Mouse (Mus musculus) heart, embryonic 10.5 days (tissue): ENCODE results near the gene Oas1h. TPM values are rescaled to one million over a fixed set of nuclear protein-coding genes. Genes with fewer than 3 reads are reported as not detected.
"Not testable (repeated sequence)": the region's sequence is repeated elsewhere in the genome, so short reads cannot be mapped to it uniquely, and the experiment has no call there.

ENCODE experiments used
- DNase-seq: peaks from one replicate; pipeline ENCODE4 v3.0.0-alpha.2; 2017; ENCODE audit warnings: low spot score
- H3K27ac ChIP-seq: fragments of 300-500 bp; sonication (generic); 2 replicates; pipeline ENCODE4 v1.5.1; 2016; ENCODE audit warnings: mild to moderate bottlenecking
- H3K27me3 ChIP-seq: fragments of 300-500 bp; sonication (generic); 2 replicates; pipeline ENCODE4 v1.6.1; 2016; ENCODE audit warnings: mild to moderate bottlenecking; ENCODE audit not compliant: poor library complexity, insufficient read depth, severe bottlenecking
- H3K36me3 ChIP-seq: fragments of 300-500 bp; sonication (generic); 2 replicates; pipeline ENCODE4 v1.6.1; 2016; ENCODE audit warnings: mild to moderate bottlenecking, moderate library complexity
- H3K4me1 ChIP-seq: fragments of 300-500 bp; sonication (generic); 2 replicates; pipeline ENCODE4 v1.6.1; 2016; ENCODE audit warnings: mild to moderate bottlenecking
- H3K4me3 ChIP-seq: fragments of 300-500 bp; sonication (generic); 2 replicates; pipeline ENCODE4 v1.5.1; 2016; ENCODE audit warnings: mild to moderate bottlenecking, moderate library complexity
- H3K9me3 ChIP-seq: fragments of 300-500 bp; sonication (generic); 2 replicates; pipeline ENCODE4 v1.6.1; 2016; ENCODE audit warnings: mild to moderate bottlenecking, moderate library complexity
- WGBS: fragments of 180-500 bp; shearing (Covaris S2); methylation state at CpG from one replicate; pipeline ENCODE4 v1.1.7; 2016; 5-methylcytosine and 5-hydroxymethylcytosine counted together
- polyA plus RNA-seq: library from polyadenylated mRNA; unstranded; fragments of >200 nt; fragmentation: Nextera tagmentation; extraction: Ambion mirVana; gene quantifications from 2 replicates; pipeline ENCODE4 v1.2.1, GENCODE M21; 2016

The Oas1h gene
- polyA plus RNA-seq, 1 experiment from 2014 or later: not detected

DNA sequence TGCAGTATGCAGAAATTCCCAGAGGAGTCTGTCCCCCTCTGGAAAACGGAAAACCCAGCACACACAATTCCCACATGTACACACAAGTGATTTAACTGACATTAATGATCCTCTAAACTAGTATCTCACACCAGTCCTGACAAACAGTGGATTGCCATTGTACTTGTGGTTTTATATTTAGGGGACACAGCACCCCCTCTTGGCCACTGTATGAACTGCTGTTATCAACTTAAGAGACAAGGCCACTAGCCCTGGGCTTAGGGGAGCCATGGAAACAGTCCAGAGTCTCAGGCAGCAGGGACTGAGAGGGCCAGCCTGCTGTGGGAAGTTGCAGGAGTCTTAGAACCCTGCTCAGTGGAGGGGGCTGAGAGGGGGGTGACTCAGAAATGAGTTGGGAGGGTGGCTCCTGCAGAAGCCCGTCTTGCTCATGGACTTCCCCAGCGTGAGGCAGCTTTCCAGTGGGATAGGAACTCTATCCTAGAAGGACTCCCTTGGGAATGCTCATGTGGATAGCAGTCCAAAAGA, 4.2 kb downstream of the Oas1h start:
- Histone ChIP-seq H3K4me3 (no peak overlapping the region), H3K9me3 (no peaks in the 10 kb centered on the region), H3K36me3 (no peaks in the 10 kb centered on the region), H3K4me1 (no peaks in the 10 kb centered on the region), H3K27me3 (peaks cover 13% of the 10 kb centered on the region; the same call in 1 of the 2 replicates), H3K27ac (no peak overlapping the region)
- peak; percentile 73 for DNase-seq
- WGBS: 52% methylated on average over 3 of the region's 3 CpGs

DNA sequence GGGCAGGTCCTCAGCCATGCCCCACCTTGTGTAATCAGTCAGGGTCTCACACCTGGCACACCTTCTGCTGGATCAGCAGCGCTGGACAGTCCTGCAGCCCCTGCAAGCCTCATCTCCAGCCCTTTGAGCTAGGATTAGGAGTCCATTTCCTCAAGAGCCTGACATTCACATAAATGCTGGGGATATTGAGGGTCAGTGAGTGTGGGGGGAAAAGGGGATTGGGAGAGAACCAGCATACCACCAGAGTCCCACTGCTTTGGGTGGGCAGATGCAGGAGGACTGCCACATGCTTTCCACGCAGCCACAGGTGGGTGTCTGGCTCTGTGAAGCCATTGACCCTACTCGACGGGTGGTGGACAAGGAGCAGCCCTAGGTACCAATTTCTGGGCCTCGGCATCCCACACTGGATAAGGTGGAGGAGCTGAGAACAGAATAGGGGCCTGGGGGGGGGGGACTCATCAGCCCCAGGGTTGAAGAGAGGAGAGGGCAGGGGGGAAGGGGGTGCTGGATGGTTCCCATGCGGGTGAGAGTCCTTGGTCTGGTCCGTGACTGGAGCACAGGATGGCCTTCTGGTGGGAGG, 8.3 kb downstream of the Oas1h start:
- Histone ChIP-seq H3K36me3 (no peaks in the 10 kb centered on the region), H3K27me3 (peaks cover 13% of the 10 kb centered on the region; the same call in 1 of the 2 replicates), H3K4me3 (no peak overlapping the region), H3K9me3 (no peaks in the 10 kb centered on the region), H3K4me1 (no peaks in the 10 kb centered on the region), H3K27ac (no peak overlapping the region)
- peak; percentile 65 for DNase-seq
- WGBS: 69% methylated on average over 7 of the region's 7 CpGs

DNA sequence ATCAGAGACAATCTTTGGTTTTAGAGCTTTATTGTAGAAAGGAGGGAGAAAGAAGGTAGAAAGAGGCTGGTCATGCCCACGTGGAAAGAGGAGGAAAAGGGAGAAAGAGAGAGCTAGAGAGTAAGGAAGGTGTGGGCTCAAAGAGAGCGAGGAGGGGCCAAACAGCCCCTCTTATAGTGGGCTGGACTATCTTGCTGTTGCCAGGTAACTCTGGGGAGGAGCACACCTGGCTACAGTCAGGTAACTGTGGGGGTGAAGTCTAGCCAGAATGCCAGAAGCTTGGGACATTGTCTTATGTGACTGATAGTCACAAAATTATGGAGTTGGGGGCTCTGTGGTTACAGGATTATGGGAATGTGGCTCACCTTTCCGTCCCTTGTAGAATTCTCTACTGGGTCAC, 8.9 kb downstream of the Oas1h start:
- H3K9me3 ChIP-seq: no peaks in the 10 kb centered on the region
- H3K4me1 ChIP-seq: no peaks in the 10 kb centered on the region
- H3K27me3 ChIP-seq: peaks cover 13% of the 10 kb centered on the region; the same call in 1 of the 2 replicates
- WGBS: 68% methylated on average over 3 of the region's 3 CpGs
- peak; percentile 56 for DNase-seq
- no peaks in the 10 kb centered on the region for H3K36me3 ChIP-seq
- H3K27ac ChIP-seq: no peak overlapping the region
- no peak overlapping the region for H3K4me3 ChIP-seq

DNA sequence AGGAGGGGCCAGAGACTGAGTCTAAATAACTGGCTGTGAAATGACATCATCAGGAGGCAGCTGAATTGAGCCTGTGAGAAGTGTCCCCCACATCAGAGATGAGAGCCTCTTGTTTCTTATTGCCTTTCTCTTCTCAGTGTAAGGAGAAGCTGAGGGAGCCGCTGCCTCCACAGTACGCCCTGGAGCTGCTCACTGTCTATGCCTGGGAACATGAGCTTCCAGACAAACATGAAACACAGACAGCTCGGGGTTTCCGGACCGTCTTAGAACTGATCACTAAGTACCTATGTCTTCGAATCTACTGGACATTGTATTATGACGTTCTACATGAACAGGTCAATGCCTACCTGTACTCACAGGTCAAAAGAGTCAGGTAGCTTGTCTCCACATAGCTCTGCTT, 9.6 kb downstream of the Oas1h start:
- H3K36me3 ChIP-seq: no peaks in the 10 kb centered on the region
- DNase-seq: peak; percentile 66
- peaks cover 13% of the 10 kb centered on the region; the same call in 1 of the 2 replicates for H3K27me3 ChIP-seq
- H3K4me1 ChIP-seq: no peaks in the 10 kb centered on the region
- H3K4me3 ChIP-seq: no peak overlapping the region
- no peaks in the 10 kb centered on the region for H3K9me3 ChIP-seq
- no peak overlapping the region for H3K27ac ChIP-seq
- WGBS: 79% methylated on average over 7 of the region's 7 CpGs

DNA sequence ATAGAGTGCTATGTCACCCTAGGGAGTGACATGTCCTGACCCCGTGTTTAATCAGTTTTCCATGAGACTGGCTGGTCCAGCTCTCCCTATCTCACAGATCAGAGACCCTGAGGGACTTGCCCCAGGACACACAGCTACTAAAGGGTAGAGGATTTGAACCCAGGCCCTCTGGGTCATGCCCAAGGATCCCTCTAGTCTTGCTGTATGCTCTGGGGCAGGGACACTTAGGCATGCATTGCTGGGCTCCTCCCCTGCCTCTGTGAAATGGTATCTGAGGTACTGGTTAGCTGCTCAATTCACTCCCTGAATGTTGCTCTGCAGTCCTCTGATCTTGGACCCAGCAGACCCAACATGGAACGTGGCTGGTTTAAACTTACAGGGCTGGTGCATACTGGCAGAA, 10.2 kb downstream of the Oas1h start:
- no peaks in the 10 kb centered on the region for H3K9me3 ChIP-seq
- H3K27ac ChIP-seq: no peak overlapping the region
- peaks cover 13% of the 10 kb centered on the region; the same call in 1 of the 2 replicates for H3K27me3 ChIP-seq
- peak; percentile 60 for DNase-seq
- no peaks in the 10 kb centered on the region for H3K36me3 ChIP-seq
- H3K4me1 ChIP-seq: no peaks in the 10 kb centered on the region
- no peak overlapping the region for H3K4me3 ChIP-seq
- 60% methylated on average over 2 of the region's 2 CpGs for WGBS

DNA sequence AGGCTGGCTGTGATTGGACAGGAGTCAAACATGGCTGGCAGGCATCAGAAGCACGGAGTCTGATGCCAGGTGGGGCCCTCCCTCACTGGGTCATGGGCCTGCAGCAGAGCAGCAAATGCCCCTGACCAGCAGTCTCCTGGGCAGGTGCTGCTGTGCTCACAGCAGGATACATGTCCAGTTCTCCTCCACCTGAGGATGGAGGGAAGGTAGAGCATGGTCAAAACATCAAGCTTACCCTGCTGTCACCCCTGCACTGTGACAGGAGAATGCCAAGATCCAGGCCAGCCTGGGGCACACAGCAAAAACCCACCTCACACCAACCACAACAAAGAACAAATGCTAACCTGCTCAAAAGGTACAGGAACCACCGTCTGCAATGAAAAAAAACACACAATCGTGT, 15.6 kb downstream of the Oas1h start:
- not testable (repeated sequence) for H3K27me3 ChIP-seq, H3K4me3 ChIP-seq, H3K9me3 ChIP-seq, H3K36me3 ChIP-seq, H3K27ac ChIP-seq, H3K4me1 ChIP-seq, DNase-seq
- 62% methylated on average over 2 of the region's 3 CpGs for WGBS

DNA sequence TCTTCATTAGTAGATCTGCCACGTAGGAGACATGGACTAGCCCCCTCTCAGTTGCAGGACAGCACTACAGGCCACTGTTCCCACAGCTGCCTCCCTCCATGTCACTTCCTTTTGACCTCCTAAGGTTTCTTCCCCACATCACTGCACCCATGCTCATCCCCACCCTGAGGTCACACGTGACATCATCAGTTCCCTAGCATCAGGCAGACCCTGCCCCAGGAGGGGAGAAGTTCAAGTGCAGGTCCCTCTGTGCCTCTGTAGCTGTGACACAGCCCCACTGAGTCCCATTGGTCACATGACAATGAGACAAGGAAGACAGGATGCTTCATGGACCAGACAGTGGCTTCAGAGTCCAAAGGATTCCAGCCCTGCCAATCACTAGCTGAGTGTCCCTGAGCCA, 16.2 kb downstream of the Oas1h start:
- not testable (repeated sequence) for H3K36me3 ChIP-seq, H3K4me1 ChIP-seq, H3K27ac ChIP-seq, H3K9me3 ChIP-seq, H3K27me3 ChIP-seq, H3K4me3 ChIP-seq
- 57% methylated on average over 2 of the region's 2 CpGs for WGBS
- peak; percentile 27 for DNase-seq

DNA sequence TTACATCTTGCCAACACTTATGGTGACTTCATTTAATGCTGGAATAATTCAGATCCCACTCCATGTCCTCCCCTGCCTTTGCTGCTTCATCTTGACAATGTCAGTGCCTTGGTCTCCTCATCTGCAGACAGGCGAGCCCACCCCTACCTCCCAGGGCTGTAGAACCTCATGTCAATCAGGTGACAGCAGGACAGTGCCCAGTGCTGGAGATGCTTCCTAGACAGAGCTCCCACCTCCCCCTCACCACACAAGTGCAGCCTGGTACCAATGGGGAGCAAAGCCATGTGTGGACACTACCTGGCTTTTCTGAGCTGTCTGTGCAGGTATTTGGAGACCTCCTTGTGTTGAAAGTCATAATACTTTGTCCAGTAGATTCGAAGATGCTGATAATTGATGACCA, 17.6 kb downstream of the Oas1h start:
- H3K9me3 ChIP-seq, H3K27me3 ChIP-seq, H3K4me3 ChIP-seq, H3K27ac ChIP-seq, H3K4me1 ChIP-seq, H3K36me3 ChIP-seq: not testable (repeated sequence)
- 65% methylated on average over 2 of the region's 2 CpGs for WGBS
- DNase-seq: peak; percentile 52

DNA sequence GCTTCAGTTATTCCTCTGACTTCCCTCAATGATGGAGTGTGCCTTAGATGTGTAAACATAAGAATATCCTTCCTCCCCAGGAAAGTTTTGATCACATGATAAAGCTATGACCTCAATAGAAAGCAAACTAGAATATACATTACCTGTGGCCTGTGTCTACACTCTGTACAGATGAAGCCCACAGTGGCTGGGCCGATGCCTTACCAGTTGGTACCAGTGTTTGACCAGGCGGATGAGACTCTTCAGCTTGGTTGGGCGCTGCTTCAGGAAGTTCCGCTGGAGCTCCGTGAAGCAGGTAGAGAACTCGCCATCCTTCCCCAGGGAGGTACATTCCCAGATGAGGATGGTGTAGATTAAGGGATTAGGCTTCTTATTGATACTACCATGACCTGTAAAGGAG, 20.5 kb downstream of the Oas1h start:
- not testable (repeated sequence) for H3K4me3 ChIP-seq, H3K4me1 ChIP-seq, H3K36me3 ChIP-seq, DNase-seq, H3K9me3 ChIP-seq, H3K27ac ChIP-seq, H3K27me3 ChIP-seq
- WGBS: 79% methylated on average over 6 of the region's 6 CpGs

DNA sequence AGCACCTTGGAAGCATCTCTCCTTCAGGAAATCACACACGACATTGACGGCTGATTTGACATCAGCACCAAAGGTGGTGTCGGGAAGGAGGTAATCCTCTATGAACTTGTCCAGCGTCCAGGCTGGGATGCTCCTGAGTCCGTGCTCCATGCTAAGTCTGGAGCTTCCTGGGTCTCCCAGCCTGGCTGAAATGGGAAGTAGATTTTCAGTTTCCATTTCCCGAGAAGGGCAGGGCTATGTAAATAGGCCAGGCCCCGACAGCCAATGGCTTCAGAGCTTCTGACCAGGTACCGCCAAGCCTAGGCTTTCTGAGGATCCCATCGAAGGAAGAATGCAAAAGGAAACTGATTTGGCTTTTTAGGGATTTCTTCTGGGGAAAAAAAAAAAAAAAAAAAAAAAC, 26.2 kb downstream of the Oas1h start, which contains the start of gene Oas1g:
Gene Oas1g (minus strand): TSS at position 201 of the 400 bp plus-strand sequence.
- H3K9me3 ChIP-seq, H3K27ac ChIP-seq, H3K36me3 ChIP-seq, H3K4me3 ChIP-seq, H3K27me3 ChIP-seq, H3K4me1 ChIP-seq: not testable (repeated sequence)
- peak; percentile 28 for DNase-seq
- WGBS: 21% methylated on average over 6 of the region's 9 CpGs

DNA sequence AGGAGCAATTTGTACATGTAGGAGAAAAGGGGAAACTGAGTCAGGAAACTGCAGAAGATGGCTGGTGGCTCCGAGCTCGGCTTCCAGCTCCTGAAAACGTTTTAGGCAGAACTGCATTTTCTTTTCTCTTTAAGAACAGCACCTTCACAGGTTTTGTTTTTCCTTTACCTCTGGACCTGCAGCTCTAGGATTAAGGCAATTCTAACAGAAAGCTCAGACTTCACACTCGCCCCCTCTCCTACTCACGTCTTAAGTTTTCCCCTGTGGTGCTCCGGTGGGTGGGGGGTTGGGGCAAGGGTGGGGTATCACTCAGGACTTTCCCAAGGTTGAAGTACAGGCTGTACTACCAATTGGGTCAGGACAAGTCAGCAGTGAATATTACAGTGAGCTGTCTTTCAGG, 26.6 kb downstream of the Oas1h start:
- H3K4me3 ChIP-seq: no peak overlapping the region
- WGBS: 42% methylated on average over 6 of the region's 6 CpGs
- no peaks in the 10 kb centered on the region for H3K36me3 ChIP-seq
- H3K9me3 ChIP-seq: no peaks in the 10 kb centered on the region
- H3K4me1 ChIP-seq: no peaks in the 10 kb centered on the region
- no peaks in the 10 kb centered on the region for H3K27me3 ChIP-seq
- H3K27ac ChIP-seq: no peak overlapping the region
- no peak for DNase-seq

DNA sequence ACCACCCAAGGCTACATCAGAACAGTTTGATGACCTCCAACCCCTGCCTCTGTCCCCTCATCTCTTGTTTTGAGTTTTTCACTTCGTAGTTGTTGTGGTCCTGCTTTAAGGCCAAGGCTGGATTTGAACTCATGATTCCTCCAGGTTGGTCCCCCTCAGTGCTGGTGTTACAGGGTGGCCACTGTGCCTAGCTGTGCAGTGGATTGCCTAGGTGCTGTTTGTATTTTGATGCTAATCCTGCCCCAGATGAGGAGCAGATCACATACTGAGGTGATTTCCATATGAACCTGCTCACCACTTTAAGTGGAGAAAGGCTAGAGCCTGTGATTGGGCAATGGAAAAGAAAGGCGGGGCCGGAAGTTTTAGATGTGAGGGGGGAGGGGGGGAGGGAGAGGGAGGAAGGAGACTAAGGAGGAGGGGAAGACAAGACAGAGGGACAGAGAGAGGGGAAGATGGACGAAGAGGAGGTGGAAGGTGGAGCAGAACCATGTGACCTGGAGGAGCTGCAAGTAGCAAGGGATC, 27.1 kb downstream of the Oas1h start:
- WGBS: 27% methylated on average over 4 of the region's 4 CpGs
- not testable (repeated sequence) for H3K9me3 ChIP-seq, H3K27me3 ChIP-seq, H3K27ac ChIP-seq, H3K36me3 ChIP-seq, H3K4me3 ChIP-seq, H3K4me1 ChIP-seq
- peak; percentile 7 for DNase-seq

DNA sequence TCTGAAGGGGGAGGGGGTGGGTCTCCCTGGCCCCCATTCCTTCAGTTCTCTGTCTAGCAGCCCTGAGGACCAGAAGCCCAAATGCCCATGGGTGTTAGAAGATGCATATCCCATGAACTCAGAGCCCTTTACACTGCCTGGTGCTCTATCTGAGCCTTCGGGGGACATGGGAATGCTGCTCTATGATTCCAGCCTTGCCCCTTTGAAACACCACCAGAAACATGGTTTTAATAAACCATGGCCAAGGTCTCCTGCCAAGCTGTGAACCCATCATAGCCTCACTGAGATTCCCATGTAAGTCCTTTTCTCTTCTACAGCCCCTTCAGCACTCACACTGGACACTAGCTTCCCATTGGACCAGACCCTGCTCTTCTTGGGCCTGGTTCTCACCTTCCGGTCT, 28.8 kb downstream of the Oas1h start:
- Histone ChIP-seq H3K27ac (no peak overlapping the region), H3K36me3 (no peaks in the 10 kb centered on the region), H3K4me1 (no peaks in the 10 kb centered on the region), H3K9me3 (no peaks in the 10 kb centered on the region), H3K4me3 (no peak overlapping the region), H3K27me3 (no peaks in the 10 kb centered on the region)
- DNase-seq: peak; percentile 36
- 59% methylated on average over 2 of the region's 2 CpGs for WGBS

DNA sequence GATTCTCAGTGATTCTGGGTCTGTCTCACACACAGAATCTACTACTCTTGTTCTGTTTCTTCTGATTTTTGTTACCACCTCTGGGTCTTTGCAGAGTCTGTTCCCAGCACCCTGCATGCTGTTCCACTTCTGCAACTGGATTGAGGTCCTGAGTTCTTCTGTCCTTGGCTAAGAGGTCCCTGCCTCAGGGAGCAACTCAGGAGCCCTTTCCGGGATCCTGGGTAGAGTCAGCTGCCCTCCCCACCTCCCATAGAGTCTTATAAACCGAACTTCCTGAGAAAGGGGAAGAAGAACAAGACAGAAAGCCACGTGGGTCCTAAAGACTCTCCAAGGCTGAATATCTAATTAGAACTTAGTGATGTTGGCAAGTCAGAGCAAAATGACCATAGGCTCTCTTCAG, 29.8 kb downstream of the Oas1h start:
- DNase-seq: peak; percentile 60
- 63% methylated on average over 3 of the region's 3 CpGs for WGBS

More for the DNA sequence above, 29.8 kb downstream of the Oas1h start:
- H3K27me3 ChIP-seq: no peaks in the 10 kb centered on the region
- no peaks in the 10 kb centered on the region for H3K4me1 ChIP-seq
- H3K27ac ChIP-seq: no peak overlapping the region
- H3K36me3 ChIP-seq: no peaks in the 10 kb centered on the region
- no peak overlapping the region for H3K4me3 ChIP-seq
- no peaks in the 10 kb centered on the region for H3K9me3 ChIP-seq
